Mouse (Mus musculus) megakaryocyte, embryonic 14.5 days (primary cell): ENCODE results near the gene Hint1.

Experiments
- FLI1 ChIP-seq: IDR thresholded peaks from 2 replicates; pipeline ENCODE4 v1.6.1; 2012; ENCODE audit warnings: low read length, inconsistent platforms, mixed read lengths
- GATA1 ChIP-seq: IDR thresholded peaks from 3 replicates; pipeline ENCODE4 v1.6.1; 2012; ENCODE audit warnings: mixed read lengths, low read length, inconsistent platforms, borderline replicate concordance

DNA sequence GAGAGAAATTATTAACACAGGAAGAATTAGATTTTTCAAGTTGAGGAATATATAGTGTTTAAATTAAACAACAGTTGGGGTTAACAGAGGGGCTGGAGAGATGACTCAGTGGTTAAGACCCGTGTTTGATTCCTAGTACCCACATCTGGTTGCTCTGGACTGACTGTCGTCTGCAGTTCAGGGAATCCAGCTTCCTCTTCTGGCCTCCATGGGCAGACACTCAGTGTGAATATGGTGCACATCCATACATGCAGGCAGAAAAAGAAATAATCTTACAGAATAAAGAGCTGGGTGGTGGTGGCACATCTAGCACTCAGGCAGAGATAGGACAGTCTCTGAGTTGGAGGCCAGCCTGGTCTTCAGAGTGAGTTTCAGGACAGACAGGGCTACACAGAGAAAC is 2.3 kb downstream of the Hint1 start:
- no peak for TF ChIP-seq GATA1
- no peak for TF ChIP-seq FLI1
